Mouse (Mus musculus): ENCODE results near the gene Ms4a4c. TPM values are rescaled to one million over a fixed set of nuclear protein-coding genes. Genes with fewer than 3 reads are reported as not detected.
"Not testable (repeated sequence)": the region's sequence is repeated elsewhere in the genome, so short reads cannot be mapped to it uniquely, and the experiment has no call there.

The Ms4a4c gene
- polyA plus RNA-seq, 1 experiment from 2014 or later = not detected

DNA sequence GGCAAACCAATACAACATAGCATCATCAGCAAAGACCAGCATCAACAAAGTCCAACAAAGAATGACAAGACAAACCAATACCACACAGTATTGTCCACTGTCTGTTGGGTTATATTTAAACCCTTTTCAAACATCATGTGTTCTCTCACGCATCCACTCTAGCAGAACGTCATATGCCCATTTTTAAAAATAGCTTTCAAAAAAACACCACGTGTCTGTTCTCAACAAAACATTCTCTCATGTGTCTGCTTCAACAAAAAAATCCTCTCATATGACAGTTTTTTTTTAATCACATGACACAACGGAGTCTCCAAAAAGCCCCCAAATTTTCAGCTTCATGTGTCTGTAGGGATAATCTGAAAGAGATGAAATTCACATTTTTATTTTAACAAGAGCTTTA, 16.9 kb upstream of the Ms4a4c start:
- H3K4me2 ChIP-seq (ENCODE audit: low read depth, severe bottlenecking) = no peak overlapping the region
- H3K36me3 ChIP-seq (ENCODE audit: control insufficient read depth, insufficient read depth, low read length) = no peaks in the 10 kb centered on the region
- no peak overlapping the region for H3K27ac ChIP-seq (replicated peaks; ENCODE audit: low read depth, low read length)
- H3K4me1 ChIP-seq (ENCODE audit: control insufficient read depth, insufficient read depth, low read length) = no peaks in the 10 kb centered on the region
- DNase-seq (ENCODE audit: low spot score) (no peak), ATAC-seq (ENCODE audit: insufficient number of reproducible peaks, low FRiP score, low TSS enrichment, low read depth) (no peak)
- H3K9me3 ChIP-seq (ENCODE audit: control insufficient read depth, low read length) = no peaks in the 10 kb centered on the region
- WGBS = 85% methylated on average over 4 of the region's 4 CpGs
- no peaks in the 10 kb centered on the region for H3K27me3 ChIP-seq (ENCODE audit: control insufficient read depth, insufficient read depth, low read length)
- no peak overlapping the region for H3K4me3 ChIP-seq (ENCODE audit: low read depth, low read length)
- H3K9ac ChIP-seq (ENCODE audit: low read length) = no peak overlapping the region

DNA sequence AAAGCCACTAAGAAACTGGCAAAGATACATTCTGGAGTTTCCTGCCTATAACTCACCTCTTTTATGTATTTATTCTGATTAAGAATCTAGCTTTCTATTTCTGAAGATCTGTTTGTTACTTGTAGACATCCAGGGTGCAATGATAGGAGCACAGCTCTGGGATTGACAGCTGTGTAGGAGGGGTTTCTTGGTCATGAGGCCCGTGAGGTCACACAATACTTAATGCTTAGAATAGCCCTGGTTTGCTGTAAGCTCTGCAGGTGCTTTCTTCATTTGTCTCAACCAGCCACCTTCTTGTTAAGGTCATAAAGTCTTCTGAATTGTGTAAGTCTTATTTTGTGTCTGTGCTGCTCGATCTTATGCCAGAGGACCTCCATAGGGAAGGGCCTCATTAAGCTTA, 15.6 kb upstream of the Ms4a4c start:
- H3K4me2 ChIP-seq (ENCODE audit: low read depth, severe bottlenecking) = no peak overlapping the region
- WGBS = 88% methylated on average over 2 of the region's 2 CpGs
- DNase-seq (ENCODE audit: low spot score) (no peak), ATAC-seq (ENCODE audit: insufficient number of reproducible peaks, low FRiP score, low TSS enrichment, low read depth) (no peak)
- no peak overlapping the region for H3K9ac ChIP-seq (ENCODE audit: low read length)
- H3K36me3 ChIP-seq (ENCODE audit: control insufficient read depth, insufficient read depth, low read length) = no peaks in the 10 kb centered on the region
- H3K4me3 ChIP-seq (ENCODE audit: low read depth, low read length) = no peak overlapping the region
- H3K9me3 ChIP-seq (ENCODE audit: control insufficient read depth, low read length) = no peaks in the 10 kb centered on the region
- H3K27ac ChIP-seq (replicated peaks; ENCODE audit: low read depth, low read length) = no peak overlapping the region
- no peaks in the 10 kb centered on the region for H3K4me1 ChIP-seq (ENCODE audit: control insufficient read depth, insufficient read depth, low read length)
- H3K27me3 ChIP-seq (ENCODE audit: control insufficient read depth, insufficient read depth, low read length) = no peaks in the 10 kb centered on the region

DNA sequence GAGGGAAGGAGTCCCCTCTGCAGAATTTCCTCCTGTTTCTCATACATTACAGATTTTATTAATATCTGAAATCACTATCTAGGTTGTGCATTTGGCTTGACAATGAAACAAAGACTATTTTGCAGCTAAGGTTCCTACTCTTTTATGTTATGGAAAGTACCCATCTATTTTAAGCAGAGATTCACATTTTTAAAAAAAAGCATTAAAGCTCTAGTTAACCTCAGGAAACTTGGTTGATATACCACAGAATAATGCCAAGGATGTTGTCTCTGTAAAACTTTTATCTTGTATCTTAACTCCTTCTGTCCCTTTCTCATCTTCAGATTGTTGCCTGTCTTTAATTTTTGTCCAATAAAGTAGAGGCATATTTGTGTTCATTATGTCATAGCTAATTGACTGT, 8.8 kb upstream of the Ms4a4c start:
- Histone ChIP-seq H3K4me2 (ENCODE audit: low read depth, severe bottlenecking) (no peak overlapping the region), H3K4me3 (ENCODE audit: low read depth, low read length) (no peak overlapping the region), H3K36me3 (ENCODE audit: control insufficient read depth, insufficient read depth, low read length) (no peaks in the 10 kb centered on the region), H3K27ac (replicated peaks; ENCODE audit: low read depth, low read length) (no peak overlapping the region), H3K9me3 (ENCODE audit: control insufficient read depth, low read length) (no peaks in the 10 kb centered on the region), H3K4me1 (ENCODE audit: control insufficient read depth, insufficient read depth, low read length) (no peaks in the 10 kb centered on the region), H3K27me3 (ENCODE audit: control insufficient read depth, insufficient read depth, low read length) (no peaks in the 10 kb centered on the region), H3K9ac (ENCODE audit: low read length) (no peak overlapping the region)
- ATAC-seq (ENCODE audit: insufficient number of reproducible peaks, low FRiP score, low TSS enrichment, low read depth) = no peak
- no peak for DNase-seq (ENCODE audit: low spot score)

DNA sequence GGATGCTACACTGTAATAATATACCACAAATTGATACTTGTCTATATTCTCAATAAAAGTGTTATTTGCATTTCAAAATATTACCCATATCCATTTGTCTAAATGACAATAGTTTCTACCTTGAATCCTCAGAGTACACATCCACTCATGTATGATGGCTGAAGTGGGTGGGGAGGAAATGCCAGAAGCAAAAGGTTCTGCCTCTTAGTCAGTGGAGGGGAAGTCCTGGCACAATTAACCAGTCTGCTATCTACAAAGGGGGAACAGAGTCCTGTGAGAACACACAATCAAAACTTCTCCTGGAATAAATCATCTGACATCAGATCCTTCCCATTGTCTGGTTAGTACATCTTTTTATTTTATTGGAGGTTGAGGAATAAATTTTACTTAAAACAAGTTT, 2.9 kb downstream of the Ms4a4c start:
- ATAC-seq (ENCODE audit: insufficient number of reproducible peaks, low FRiP score, low TSS enrichment, low read depth) (no peak), DNase-seq (ENCODE audit: low spot score) (no peak)

DNA sequence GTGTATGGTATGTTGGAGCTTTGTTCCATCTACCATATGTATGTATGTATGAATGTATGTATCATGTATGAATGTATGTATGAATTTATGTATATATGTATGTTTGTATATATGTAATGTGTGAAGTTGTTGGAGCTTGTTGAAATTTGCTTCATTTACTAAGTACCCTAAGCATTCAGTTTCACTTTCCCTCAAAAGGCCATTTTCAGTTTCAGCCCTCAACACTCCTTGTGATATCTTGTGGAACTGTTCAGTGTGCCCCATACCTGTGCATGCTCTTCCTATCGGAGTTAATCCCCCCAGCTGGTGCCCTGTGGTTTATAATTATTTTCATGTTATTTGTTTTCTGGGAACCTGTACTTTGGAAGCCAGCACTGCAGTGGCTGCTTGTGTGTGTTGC, 4.0 kb downstream of the Ms4a4c start:
- no peak overlapping the region for H3K27ac ChIP-seq (replicated peaks; ENCODE audit: low read depth, low read length)
- no peaks in the 10 kb centered on the region for H3K9me3 ChIP-seq (ENCODE audit: control insufficient read depth, low read length)
- H3K4me2 ChIP-seq (ENCODE audit: low read depth, severe bottlenecking) = no peak overlapping the region
- ATAC-seq (ENCODE audit: insufficient number of reproducible peaks, low FRiP score, low TSS enrichment, low read depth) (no peak), DNase-seq (ENCODE audit: low spot score) (no peak)
- WGBS = 80% methylated on average over 1 of the region's 1 CpGs
- no peak overlapping the region for H3K4me3 ChIP-seq (ENCODE audit: low read depth, low read length)
- no peaks in the 10 kb centered on the region for H3K27me3 ChIP-seq (ENCODE audit: control insufficient read depth, insufficient read depth, low read length)
- no peaks in the 10 kb centered on the region for H3K4me1 ChIP-seq (ENCODE audit: control insufficient read depth, insufficient read depth, low read length)
- no peaks in the 10 kb centered on the region for H3K36me3 ChIP-seq (ENCODE audit: control insufficient read depth, insufficient read depth, low read length)
- no peak overlapping the region for H3K9ac ChIP-seq (ENCODE audit: low read length)

More for the DNA sequence above, 2.9 kb downstream of the Ms4a4c start:
- Histone ChIP-seq H3K9ac (ENCODE audit: low read length) (no peak overlapping the region), H3K4me2 (ENCODE audit: low read depth, severe bottlenecking) (no peak overlapping the region), H3K36me3 (ENCODE audit: control insufficient read depth, insufficient read depth, low read length) (no peaks in the 10 kb centered on the region), H3K27ac (replicated peaks; ENCODE audit: low read depth, low read length) (no peak overlapping the region), H3K9me3 (ENCODE audit: control insufficient read depth, low read length) (no peaks in the 10 kb centered on the region), H3K27me3 (ENCODE audit: control insufficient read depth, insufficient read depth, low read length) (no peaks in the 10 kb centered on the region), H3K4me1 (ENCODE audit: control insufficient read depth, insufficient read depth, low read length) (no peaks in the 10 kb centered on the region), H3K4me3 (ENCODE audit: low read depth, low read length) (no peak overlapping the region)

DNA sequence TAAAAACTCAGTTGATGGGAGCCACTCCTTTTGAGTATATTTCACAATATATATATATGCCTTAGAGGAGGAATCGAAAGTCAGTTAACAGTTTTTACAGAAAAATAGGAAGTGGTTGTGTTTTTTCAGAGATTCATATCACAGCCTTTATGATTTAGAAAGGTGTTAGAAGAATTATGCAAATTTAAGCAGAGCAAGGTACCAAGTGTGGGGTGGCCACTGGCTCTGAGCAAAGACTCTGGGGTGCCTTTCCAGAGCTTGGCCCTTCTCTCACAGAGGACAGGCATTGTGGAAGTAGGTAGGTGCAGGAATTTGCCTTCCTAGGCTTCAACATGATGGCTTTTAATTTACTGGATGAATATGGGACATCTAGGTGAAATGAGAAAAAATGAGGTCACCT, 7.1 kb downstream of the Ms4a4c start:
- H3K27ac ChIP-seq (replicated peaks; ENCODE audit: low read depth, low read length) = no peak overlapping the region
- DNase-seq (ENCODE audit: low spot score) (no peak), ATAC-seq (ENCODE audit: insufficient number of reproducible peaks, low FRiP score, low TSS enrichment, low read depth) (no peak)
- H3K36me3 ChIP-seq (ENCODE audit: control insufficient read depth, insufficient read depth, low read length) = no peaks in the 10 kb centered on the region
- H3K4me3 ChIP-seq (ENCODE audit: low read depth, low read length) = no peak overlapping the region
- H3K9me3 ChIP-seq (ENCODE audit: control insufficient read depth, low read length) = no peaks in the 10 kb centered on the region
- no peaks in the 10 kb centered on the region for H3K27me3 ChIP-seq (ENCODE audit: control insufficient read depth, insufficient read depth, low read length)
- no peak overlapping the region for H3K9ac ChIP-seq (ENCODE audit: low read length)
- H3K4me1 ChIP-seq (ENCODE audit: control insufficient read depth, insufficient read depth, low read length) = no peaks in the 10 kb centered on the region
- H3K4me2 ChIP-seq (ENCODE audit: low read depth, severe bottlenecking) = no peak overlapping the region
- 91% methylated on average over 1 of the region's 1 CpGs for WGBS

DNA sequence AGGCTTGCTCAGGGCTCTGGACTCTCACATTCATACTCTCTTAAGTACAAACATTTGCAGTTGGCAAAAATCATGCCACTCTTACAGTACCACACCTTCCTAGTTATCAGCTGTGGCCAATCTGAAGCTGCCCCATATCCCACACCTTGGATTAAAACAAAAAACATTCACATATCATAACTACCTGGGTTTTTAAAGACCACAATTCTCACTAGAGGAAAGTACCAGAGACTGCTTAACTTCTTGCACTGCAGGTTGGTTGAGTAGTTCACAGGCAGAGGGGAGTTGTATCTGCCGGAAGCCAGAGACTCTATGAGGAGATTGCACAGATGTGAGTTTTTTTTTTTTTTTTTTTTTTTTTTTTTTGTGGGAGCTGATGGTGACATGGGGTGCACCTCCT, 9.5 kb downstream of the Ms4a4c start:
- Histone ChIP-seq H3K4me1 (ENCODE audit: control insufficient read depth, insufficient read depth, low read length) (no peaks in the 10 kb centered on the region), H3K27me3 (ENCODE audit: control insufficient read depth, insufficient read depth, low read length) (no peaks in the 10 kb centered on the region), H3K4me2 (ENCODE audit: low read depth, severe bottlenecking) (no peak overlapping the region), H3K9me3 (ENCODE audit: control insufficient read depth, low read length) (no peaks in the 10 kb centered on the region), H3K27ac (replicated peaks; ENCODE audit: low read depth, low read length) (no peak overlapping the region), H3K36me3 (ENCODE audit: control insufficient read depth, insufficient read depth, low read length) (no peaks in the 10 kb centered on the region), H3K4me3 (ENCODE audit: low read depth, low read length) (no peak overlapping the region), H3K9ac (ENCODE audit: low read length) (no peak overlapping the region)
- ATAC-seq (ENCODE audit: insufficient number of reproducible peaks, low FRiP score, low TSS enrichment, low read depth) = no peak
- WGBS = 97% methylated on average over 1 of the region's 1 CpGs
- DNase-seq (ENCODE audit: low spot score) = no peak

DNA sequence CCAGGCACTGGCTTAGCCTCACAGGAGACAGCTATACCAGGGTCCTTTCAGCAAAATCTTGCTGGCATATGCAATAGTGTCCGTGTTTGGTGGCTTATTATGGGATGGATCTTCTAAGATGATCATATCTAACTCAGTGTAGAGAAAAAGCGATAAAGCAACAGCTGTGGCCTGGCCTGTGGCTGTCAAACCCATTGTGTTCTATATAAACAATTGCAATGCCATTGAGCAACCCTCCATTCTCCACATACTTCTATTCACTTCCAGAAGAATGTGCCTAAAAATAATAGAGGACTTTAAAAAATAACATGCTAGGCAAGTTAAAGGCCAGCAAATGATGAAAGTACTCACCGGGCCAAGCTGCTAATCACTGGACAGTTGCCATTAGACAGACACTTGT, 11.0 kb downstream of the Ms4a4c start:
- WGBS = 74% methylated on average over 3 of the region's 3 CpGs
- H3K4me2 ChIP-seq (ENCODE audit: low read depth, severe bottlenecking) = no peak overlapping the region
- H3K27ac ChIP-seq (replicated peaks; ENCODE audit: low read depth, low read length) = no peak overlapping the region
- DNase-seq (ENCODE audit: low spot score) = no peak
- H3K9ac ChIP-seq (ENCODE audit: low read length) = no peak overlapping the region
- ATAC-seq (ENCODE audit: insufficient number of reproducible peaks, low FRiP score, low TSS enrichment, low read depth) = no peak
- H3K9me3 ChIP-seq (ENCODE audit: control insufficient read depth, low read length) = no peaks in the 10 kb centered on the region
- H3K4me3 ChIP-seq (ENCODE audit: low read depth, low read length) = no peak overlapping the region
- no peaks in the 10 kb centered on the region for H3K4me1 ChIP-seq (ENCODE audit: control insufficient read depth, insufficient read depth, low read length)
- H3K36me3 ChIP-seq (ENCODE audit: control insufficient read depth, insufficient read depth, low read length) = no peaks in the 10 kb centered on the region
- H3K27me3 ChIP-seq (ENCODE audit: control insufficient read depth, insufficient read depth, low read length) = no peaks in the 10 kb centered on the region

DNA sequence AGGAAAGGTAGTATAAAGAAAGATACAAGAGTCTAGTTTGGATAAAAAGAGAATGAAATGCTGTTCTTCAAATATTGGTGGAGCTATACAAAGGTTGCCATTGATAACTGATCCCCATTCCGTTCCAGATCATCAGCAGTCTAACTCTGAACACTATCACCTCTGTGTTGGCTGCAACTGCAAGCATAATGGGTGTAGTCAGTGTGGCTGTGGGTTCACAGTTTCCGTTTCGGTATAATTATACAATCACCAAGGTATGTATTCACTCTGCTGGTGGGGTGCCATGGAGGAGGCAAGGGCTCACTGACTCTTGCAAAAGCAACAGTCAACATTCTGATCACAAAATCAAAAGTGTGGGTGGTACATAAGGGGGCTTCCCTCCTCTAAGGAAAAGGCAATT, 14.3 kb downstream of the Ms4a4c start:
- 78% methylated on average over 1 of the region's 3 CpGs for WGBS
- H3K9ac ChIP-seq (ENCODE audit: low read length); H3K4me2 ChIP-seq (ENCODE audit: low read depth, severe bottlenecking); DNase-seq (ENCODE audit: low spot score); H3K27ac ChIP-seq (replicated peaks; ENCODE audit: low read depth, low read length); ATAC-seq (ENCODE audit: insufficient number of reproducible peaks, low FRiP score, low TSS enrichment, low read depth); H3K4me1 ChIP-seq (ENCODE audit: control insufficient read depth, insufficient read depth, low read length); H3K36me3 ChIP-seq (ENCODE audit: control insufficient read depth, insufficient read depth, low read length); H3K4me3 ChIP-seq (ENCODE audit: low read depth, low read length); H3K27me3 ChIP-seq (ENCODE audit: control insufficient read depth, insufficient read depth, low read length); H3K9me3 ChIP-seq (ENCODE audit: control insufficient read depth, low read length): not testable (repeated sequence)
